Comparison of ENCODE assay signal across 12 mouse cellular contexts in genomic region chr10:117534992-117535719, GRCm38 (mm10).
"Had no signal": no experiment of that assay in that cellular context is flagged by ENCODE, and none has a peak within 500 bp of the region (broad histone marks: within the 10 kb centered on the region; RNA-seq: fewer than 3 reads in every experiment).

No protein-coding gene starts in this region.

- DNase-seq: retina, postnatal 1 day; right cerebral cortex, adult 18-20 months; right cerebral cortex, postnatal 14 days; right cerebral cortex, postnatal 25 days; right cerebral cortex, postnatal 4 days; spleen, adult 18-20 months; thymus, adult 18-20 months; thymus, adult 2 months; thymus, postnatal 14 days; thymus, postnatal 25 days; thymus, postnatal 36 days; thymus, postnatal 4 days had no signal
